Mouse (Mus musculus) CH12.LX (cell line): ENCODE results near the gene Egfl8. TPM values are rescaled to one million over a fixed set of nuclear protein-coding genes. Genes with fewer than 3 reads are reported as not detected.

Source experiments
- DNase-seq: peaks from one replicate; pipeline ENCODE4 v3.0.0-alpha.2; 2013; ENCODE audit errors: extremely low read depth
- H3K27ac ChIP-seq: 2 replicates; pipeline ENCODE4 v1.5.1; 2012; ENCODE audit warnings: low read depth, mild to moderate bottlenecking, control low read depth, moderate library complexity; ENCODE audit not compliant: insufficient read depth
- H3K27me3 ChIP-seq: replicated peaks from 2 replicates; pipeline ENCODE3; 2012; ENCODE audit warnings: inconsistent platforms
- H3K36me3 ChIP-seq, 2 experiments: replicated peaks in 1 of 2; 2 replicates each; pipeline versions ENCODE3 to v1.6.1; 2012; ENCODE audit warnings: inconsistent platforms in 1 of 2, low read length in 1 of 2, mild to moderate bottlenecking in 1 of 2, mixed read lengths in 1 of 2, moderate library complexity in 1 of 2; ENCODE audit not compliant: control insufficient read depth in 1 of 2, insufficient read depth in 1 of 2
- H3K4me1 ChIP-seq, 2 experiments: 2 replicates each; pipeline ENCODE4 v1.6.1; 2012; ENCODE audit warnings: inconsistent platforms in 1 of 2, moderate library complexity in 1 of 2; ENCODE audit not compliant: insufficient read depth in 2 of 2, control insufficient read depth in 1 of 2
- H3K4me2 ChIP-seq: 2 replicates; pipeline ENCODE4 v1.6.1; 2012; ENCODE audit warnings: low read depth, mild to moderate bottlenecking, control low read depth; ENCODE audit not compliant: poor library complexity, insufficient read depth, severe bottlenecking
- H3K4me3 ChIP-seq, 3 experiments: fragments of 150-350 bp in 1 of 3; sonication (generic) in 1 of 3; replicated peaks in 1 of 3; 2 replicates each; pipeline versions ENCODE3 to v1.5.1; 2011 to 2012; ENCODE audit warnings: low read depth in 2 of 3, low read length in 2 of 3, mild to moderate bottlenecking in 2 of 3, moderate library complexity in 2 of 3, control low read depth in 1 of 3, improper control_type of control experiment in 1 of 3, inconsistent platforms in 1 of 3, mixed read lengths in 1 of 3; ENCODE audit not compliant: poor library complexity in 1 of 3
- H3K79me2 ChIP-seq: replicated peaks from 2 replicates; pipeline ENCODE4 v1.6.1; 2012; ENCODE audit warnings: mild to moderate bottlenecking, moderate library complexity; ENCODE audit not compliant: control insufficient read depth, poor library complexity, insufficient read depth, severe bottlenecking; ENCODE audit errors: extremely low read depth
- H3K9ac ChIP-seq: 2 replicates; pipeline ENCODE4 v1.6.1; 2012; ENCODE audit warnings: low read depth, mild to moderate bottlenecking, control low read depth, moderate library complexity; ENCODE audit not compliant: insufficient read depth
- H3K9me3 ChIP-seq: replicated peaks from 2 replicates; pipeline ENCODE3; 2012; ENCODE audit warnings: low read length, inconsistent platforms, mixed read lengths
- BHLHE40 ChIP-seq: IDR thresholded peaks from 2 replicates; pipeline ENCODE4 v1.6.1; 2011; ENCODE audit warnings: mild to moderate bottlenecking, low read depth, low read length, improper control_type of control experiment
- CHD2 ChIP-seq: IDR thresholded peaks from 2 replicates; pipeline ENCODE4 v1.6.1; 2011; ENCODE audit warnings: low read length, improper control_type of control experiment
- ELF1 ChIP-seq: IDR thresholded peaks from 2 replicates; pipeline ENCODE4 v1.6.1; 2014; ENCODE audit warnings: low read depth, mild to moderate bottlenecking, inconsistent platforms, low read length, improper control_type of control experiment
- EP300 ChIP-seq: IDR thresholded peaks from 2 replicates; pipeline ENCODE4 v1.6.1; 2011; ENCODE audit warnings: low read length, improper control_type of control experiment
- HCFC1 ChIP-seq: IDR thresholded peaks from 2 replicates; pipeline ENCODE4 v1.6.1; 2012; ENCODE audit warnings: low read depth, mild to moderate bottlenecking, inconsistent platforms, low read length, improper control_type of control experiment
- JUN ChIP-seq: IDR thresholded peaks from 2 replicates; pipeline ENCODE4 v1.6.1; 2011; ENCODE audit warnings: low read depth, mild to moderate bottlenecking, low read length, improper control_type of control experiment, moderate library complexity; ENCODE audit not compliant: insufficient read depth
- KAT2A ChIP-seq: IDR thresholded peaks from 2 replicates; pipeline ENCODE4 v1.6.1; 2012; ENCODE audit warnings: low read length, improper control_type of control experiment, inconsistent platforms; ENCODE audit not compliant: insufficient replicate concordance
- MAX ChIP-seq: IDR thresholded peaks from 2 replicates; pipeline ENCODE4 v1.6.1; 2011; ENCODE audit warnings: low read length, improper control_type of control experiment
- MEF2A ChIP-seq: IDR thresholded peaks from 2 replicates; pipeline ENCODE4 v1.6.1; 2014; ENCODE audit warnings: low read depth, mild to moderate bottlenecking, inconsistent platforms, low read length, improper control_type of control experiment, borderline replicate concordance
- MXI1 ChIP-seq: IDR thresholded peaks from 2 replicates; pipeline ENCODE4 v1.6.1; 2011; ENCODE audit warnings: mild to moderate bottlenecking, low read depth, low read length, improper control_type of control experiment
- POLR2A ChIP-seq: IDR thresholded peaks from 2 replicates; pipeline ENCODE4 v1.6.1; 2011; ENCODE audit warnings: low read depth, mild to moderate bottlenecking, improper control_type of control experiment, low read length
- POLR2AphosphoS2 ChIP-seq: IDR thresholded peaks from 2 replicates; pipeline ENCODE4 v1.6.1; 2011; ENCODE audit warnings: low read depth, low read length, improper control_type of control experiment
- RCOR1 ChIP-seq: conservative IDR thresholded peaks from 2 replicates; pipeline ENCODE4 v1.6.1; 2012; ENCODE audit warnings: low read depth, mild to moderate bottlenecking, inconsistent platforms, low read length, improper control_type of control experiment
- SIN3A ChIP-seq: IDR thresholded peaks from 2 replicates; pipeline ENCODE4 v1.6.1; 2012; ENCODE audit warnings: low read length, improper control_type of control experiment, inconsistent platforms
- SMC3 ChIP-seq: IDR thresholded peaks from 2 replicates; pipeline ENCODE4 v1.6.1; 2011; ENCODE audit warnings: low read depth, low read length, improper control_type of control experiment
- TBP ChIP-seq: conservative IDR thresholded peaks from 2 replicates; pipeline ENCODE4 v1.6.1; 2011; ENCODE audit warnings: low read depth, low read length, improper control_type of control experiment
- TCF12 ChIP-seq: IDR thresholded peaks from 2 replicates; pipeline ENCODE4 v1.6.1; 2014; ENCODE audit warnings: low read depth, mild to moderate bottlenecking, inconsistent platforms, low read length, improper control_type of control experiment
- ZKSCAN1 ChIP-seq: IDR thresholded peaks from 2 replicates; pipeline ENCODE4 v1.6.1; 2012; ENCODE audit warnings: low read depth, inconsistent platforms, low read length, improper control_type of control experiment, borderline replicate concordance
- ZMIZ1 ChIP-seq: IDR thresholded peaks from 2 replicates; pipeline ENCODE4 v1.6.1; 2012; ENCODE audit warnings: low read depth, mild to moderate bottlenecking, inconsistent platforms, low read length, improper control_type of control experiment
- dilution Hi-C: fragments of 300-500 bp; cut with MboI; formaldehyde crosslinking; loops from 2 replicates; pipeline ENCODE4 v1.14.3; 2020; ENCODE audit warnings: low sequenced_read_pairs; ENCODE audit not compliant: extremely low pct_unique_long_range_greater_than_20kb, extremely low pct_ligation_motif_present
- in situ Hi-C: fragments of 300-500 bp; cut with MboI; formaldehyde crosslinking; loops from 3 replicates; pipeline ENCODE4 v1.14.3; 2019; ENCODE audit warnings: low sequenced_read_pairs, low pct_ligation_motif_present, low pct_unique_long_range_greater_than_20kb, mixed read lengths
- polyA plus RNA-seq: library from polyadenylated mRNA; unstranded; fragments of >175 nt; gene quantifications from 2 replicates; pipeline ENCODE4 v1.2.1, GENCODE M21; 2012; ENCODE audit warnings: low read depth; ENCODE audit not compliant: insufficient read length
- total RNA-seq, 2 experiments: library from RNA; depleted of rRNA; stranded (reverse); fragments of 300-350 nt in 1 of 2; fragments of >200 nt in 1 of 2; gene quantifications; 2 replicates each; pipeline ENCODE4 v1.2.3; 2012 to 2014

The Egfl8 gene
- total and polyA plus RNA-seq, 3 experiments: not detected

- in situ Hi-C loops (no loop called here), dilution Hi-C loops (no loop called here)
- Histone ChIP-seq H3K27ac (peak within 1 kb of the TSS; percentile 48; the same call in 1 of the 2 replicates), H3K9ac (peak within 1 kb of the TSS; percentile 94), H3K9me3 (peaks cover 2% of the 10 kb centered on the region), H3K4me3 (peak within 1 kb of the TSS; percentile 65 to 80 (median 76)), H3K4me1 (peaks cover 14 to 50% of the 10 kb centered on the region in 2 experiments), H3K4me2 (peak within 1 kb of the TSS; percentile 86), H3K79me2 (no peaks in the 10 kb centered on the region; the same call in 1 of the 2 replicates), H3K36me3 (peaks cover 1 to 22% of the 10 kb centered on the region in 2 experiments), H3K27me3 (peaks cover 42% of the 10 kb centered on the region)
- DNase-seq: peak; percentile 98
- peak; percentile 61; the same call in 1 of the 2 replicates for TF ChIP-seq MEF2A
- 0 out of 2 replicates have a peak, but pooled peaks have one; percentile 14 for TF ChIP-seq ZMIZ1
- no peak for TF ChIP-seq BHLHE40
- TF ChIP-seq RCOR1: no peak
- TF ChIP-seq ELF1: peak; percentile 81
- TF ChIP-seq EP300: no peak
- TF ChIP-seq MXI1: peak; percentile 97
- 0 out of 2 replicates have a peak, but pooled peaks have one; percentile 61 for TF ChIP-seq TBP
- peak; percentile 75 for TF ChIP-seq POLR2A
- peak; percentile 99 for TF ChIP-seq SIN3A
- no peak for TF ChIP-seq SMC3
- TF ChIP-seq JUN: peak; percentile 15; the same call in 1 of the 2 replicates
- no peak for TF ChIP-seq ZKSCAN1
- TF ChIP-seq KAT2A: peak; percentile 68; the same call in 1 of the 2 replicates
- TF ChIP-seq CHD2: peak; percentile 59; the same call in 1 of the 2 replicates
- peak; percentile 88 for TF ChIP-seq HCFC1
- peak; percentile 39; the same call in 1 of the 2 replicates for TF ChIP-seq TCF12
- no peak for TF ChIP-seq MAX
Observed at GRCm38 (mm10) chr17:34644608-34645007, 28.8 kb upstream of the Egfl8 start, which contains the start of gene Fkbpl. Gene Fkbpl (plus strand): TSS chr17:34644764.

GRCm38 (mm10) chr17:34643944-34644343 lies 28.2 kb upstream of the Egfl8 start:
- H3K27ac ChIP-seq: no peak overlapping the region
- peaks cover 0 to 16% of the 10 kb centered on the region in 2 experiments for H3K36me3 ChIP-seq
- H3K27me3 ChIP-seq: peaks cover 46% of the 10 kb centered on the region
- in situ Hi-C loops (no loop called here), dilution Hi-C loops (no loop called here)
- DNase-seq: no peak
- no peak overlapping the region for H3K4me2 ChIP-seq
- H3K4me3 ChIP-seq: no peak overlapping the region
- peaks cover 9% of the 10 kb centered on the region for H3K9me3 ChIP-seq
- TF ChIP-seq MEF2A: 0 out of 2 replicates have a peak, but pooled peaks have one; percentile 6
- TF ChIP-seq POLR2AphosphoS2: no peak
- TF ChIP-seq, all 38 proteins: peak for 1
- no peak overlapping the region for H3K9ac ChIP-seq
- H3K4me1 ChIP-seq: peaks cover 10 to 43% of the 10 kb centered on the region in 2 experiments
- H3K79me2 ChIP-seq: no peaks in the 10 kb centered on the region; the same call in 1 of the 2 replicates
